Mouse (Mus musculus): ENCODE results near the gene Rnf166. TPM values are rescaled to one million over a fixed set of nuclear protein-coding genes. Genes with fewer than 3 reads are reported as not detected.

The Rnf166 gene
- polyA plus RNA-seq, 1 experiment from 2014 or later = 37.1 TPM

Small RNA genes lying within 50 kb of the gene (microRNA-seq; reads per million reads assigned to microRNA genes)
- gene Gm24366 = not detected

Other genes with a start within 250 kb of the Rnf166 start
- 1.4 and 1.5 TPM in 2 replicates for gene Zfpm1, start 193.9 kb downstream of the Rnf166 start, polyA plus RNA-seq (2015; fragmentation: Nextera tagmentation; extraction: Ambion mirVana)
- not detected in 2 replicates for gene Trhr2, start 115.3 kb downstream of the Rnf166 start, polyA plus RNA-seq (2015; fragmentation: Nextera tagmentation; extraction: Ambion mirVana)
- gene Zc3h18, start 99.5 kb downstream of the Rnf166 start, polyA plus RNA-seq (2015; fragmentation: Nextera tagmentation; extraction: Ambion mirVana) = 38.0 and 38.5 TPM in 2 replicates
- gene Il17c, start 54.0 kb downstream of the Rnf166 start, polyA plus RNA-seq (2015; fragmentation: Nextera tagmentation; extraction: Ambion mirVana) = 0.28 TPM in 1 of 2 replicates, not detected in the other
- 42.7 and 46.2 TPM in 2 replicates for gene Cyba, start 43.1 kb downstream of the Rnf166 start, polyA plus RNA-seq (2015; fragmentation: Nextera tagmentation; extraction: Ambion mirVana)
- gene Mvd, start 32.6 kb downstream of the Rnf166 start, polyA plus RNA-seq (2015; fragmentation: Nextera tagmentation; extraction: Ambion mirVana) = 44.7 and 48.2 TPM in 2 replicates
- gene Snai3, start 15.3 kb downstream of the Rnf166 start, polyA plus RNA-seq (2015; fragmentation: Nextera tagmentation; extraction: Ambion mirVana) = not detected in 2 replicates
- 69.2 and 69.6 TPM in 2 replicates for gene Ctu2, start 79 bp upstream of the Rnf166 start, polyA plus RNA-seq (2015; fragmentation: Nextera tagmentation; extraction: Ambion mirVana)
- gene Piezo1, start 75.3 kb upstream of the Rnf166 start, polyA plus RNA-seq (2015; fragmentation: Nextera tagmentation; extraction: Ambion mirVana) = 2.5 and 3.2 TPM in 2 replicates
- 9.9 and 10.4 TPM in 2 replicates for gene Cdt1, start 92.0 kb upstream of the Rnf166 start, polyA plus RNA-seq (2015; fragmentation: Nextera tagmentation; extraction: Ambion mirVana)
- 153 and 157 TPM in 2 replicates for gene Aprt, start 100.8 kb upstream of the Rnf166 start, polyA plus RNA-seq (2015; fragmentation: Nextera tagmentation; extraction: Ambion mirVana)
- 5.4 and 6.1 TPM in 2 replicates for gene Galns, start 135.4 kb upstream of the Rnf166 start, polyA plus RNA-seq (2015; fragmentation: Nextera tagmentation; extraction: Ambion mirVana)
- 98.9 and 101 TPM in 2 replicates for gene Trappc2l, start 135.6 kb upstream of the Rnf166 start, polyA plus RNA-seq (2015; fragmentation: Nextera tagmentation; extraction: Ambion mirVana)
- not detected in 2 replicates for gene Pabpn1l, start 146.7 kb upstream of the Rnf166 start, polyA plus RNA-seq (2015; fragmentation: Nextera tagmentation; extraction: Ambion mirVana)
- gene Cbfa2t3, start 223.0 kb upstream of the Rnf166 start, polyA plus RNA-seq (2015; fragmentation: Nextera tagmentation; extraction: Ambion mirVana) = 27.2 and 30.2 TPM in 2 replicates

All from hindbrain, embryonic 13.5 days (tissue).